Mouse (Mus musculus): Measurements from ENCODE around the gene Trmt13.

- TF ChIP-seq CTCF (IDR thresholded peaks at IDR 0.05; ENCODE audit: borderline replicate concordance, extremely low read depth, insufficient read depth, insufficient read length) (no peak), POLR2A (IDR thresholded peaks at IDR 0.05; ENCODE audit: borderline replicate concordance, extremely low read depth, insufficient read depth, insufficient read length, poor library complexity, severe bottlenecking) (no peak)
Measured at GRCm38 (mm10) chr3:116635799-116636198, 21.4 kb upstream of the Trmt13 start.
